Mouse (Mus musculus) CH12.LX (cell line): Measurements from ENCODE around the gene Uvrag.

Experiments used
- CTCF ChIP-seq, 2 experiments: IDR thresholded peaks in 1 of 2; conservative IDR thresholded peaks in 1 of 2; 2 replicates each; pipeline ENCODE4 v1.5.1; 2011 to 2012; ENCODE audit warnings: low read depth in 2 of 2, low read length in 2 of 2, improper control_type of control experiment in 1 of 2, inconsistent platforms in 1 of 2, mild to moderate bottlenecking in 1 of 2, moderate library complexity in 1 of 2
- E2F4 ChIP-seq: IDR thresholded peaks from 2 replicates; pipeline ENCODE4 v1.6.1; 2011; ENCODE audit warnings: low read depth, low read length, improper control_type of control experiment; ENCODE audit not compliant: insufficient replicate concordance
- ZMIZ1 ChIP-seq: IDR thresholded peaks from 2 replicates; pipeline ENCODE4 v1.6.1; 2012; ENCODE audit warnings: low read depth, mild to moderate bottlenecking, inconsistent platforms, low read length, improper control_type of control experiment

DNA sequence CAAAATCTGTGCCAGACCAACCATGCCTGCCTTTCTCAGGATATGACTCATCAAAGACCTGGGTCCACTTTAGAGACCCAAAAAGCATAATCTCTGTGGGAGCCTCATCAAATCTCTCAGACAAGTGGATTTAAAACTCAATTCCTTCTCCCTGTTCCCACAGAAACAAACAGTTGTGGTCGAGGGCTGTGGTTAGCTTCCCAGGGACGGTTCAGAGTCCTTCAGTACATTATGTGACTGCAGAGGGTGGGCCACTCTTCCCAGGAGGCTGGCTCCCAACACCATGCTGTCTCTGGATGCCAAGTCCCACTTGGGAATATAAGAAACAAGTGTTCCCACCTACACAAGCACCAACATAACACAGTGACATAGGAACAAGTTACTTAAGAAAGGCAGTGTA is 75.0 kb downstream of the Uvrag start:
- TF ChIP-seq E2F4 (no peak), ZMIZ1 (no peak), CTCF (conservative IDR thresholded peaks at IDR 0.05 in 1 of 2, IDR thresholded peaks at IDR 0.05 in 1 of 2; ENCODE audit: low read depth in 2 of 2, low read length in 2 of 2) (no peak)
